Mouse (Mus musculus) hindbrain, postnatal 0 days (tissue): ENCODE results near the gene Sly. TPM values are rescaled to one million over a fixed set of nuclear protein-coding genes. Genes with fewer than 3 reads are reported as not detected.
"Not testable (repeated sequence)": the region's sequence is repeated elsewhere in the genome, so short reads cannot be mapped to it uniquely, and the experiment has no call there.

Experiments used
- ATAC-seq: fragments of 200-750 bp; cut with Nextera tagmentation; 2 replicates; pipeline ENCODE4 v1.8.0; 2017; ENCODE audit warnings: mild to moderate bottlenecking, moderate TSS enrichment, moderate library complexity
- DNase-seq: peaks from one replicate; pipeline ENCODE4 v3.0.0-alpha.2; 2015; ENCODE audit warnings: low spot score
- H3K27ac ChIP-seq: fragments of 300-500 bp; sonication (generic); 2 replicates; pipeline ENCODE4 v1.5.1; 2014; ENCODE audit warnings: mild to moderate bottlenecking
- H3K27me3 ChIP-seq: fragments of 300-500 bp; sonication (generic); 2 replicates; pipeline ENCODE4 v1.6.1; 2014; ENCODE audit warnings: low read length, mixed read lengths; ENCODE audit not compliant: insufficient read depth
- H3K36me3 ChIP-seq: fragments of 300-500 bp; sonication (generic); 2 replicates; pipeline ENCODE4 v1.6.1; 2014; ENCODE audit warnings: low read length, mixed read lengths; ENCODE audit not compliant: insufficient read depth
- H3K4me1 ChIP-seq: fragments of 300-500 bp; sonication (generic); 2 replicates; pipeline ENCODE4 v1.6.1; 2014; ENCODE audit warnings: antibody characterized with exemption, low read length, mixed read lengths; ENCODE audit not compliant: insufficient read depth
- H3K4me2 ChIP-seq: fragments of 300-500 bp; sonication (generic); 2 replicates; pipeline ENCODE4 v1.6.1; 2014; ENCODE audit warnings: low read depth, mild to moderate bottlenecking, low read length, moderate library complexity, mixed read lengths
- H3K4me3 ChIP-seq: fragments of 300-500 bp; sonication (generic); 2 replicates; pipeline ENCODE4 v1.5.1; 2014; ENCODE audit warnings: low read length
- H3K9ac ChIP-seq: fragments of 300-500 bp; sonication (generic); replicated peaks from 2 replicates; pipeline ENCODE4 v1.6.1; 2014; ENCODE audit warnings: mild to moderate bottlenecking, low read length, moderate library complexity, mixed read lengths
- H3K9me3 ChIP-seq: fragments of 300-500 bp; sonication (generic); 2 replicates; pipeline ENCODE4 v1.6.1; 2016; ENCODE audit warnings: low read length, mixed read lengths
- WGBS: fragments of 180-500 bp; shearing (Covaris S2); extraction: QIAGEN DNeasy Blood & Tissue Kit; methylation state at CpG from one replicate; pipeline ENCODE4 v1.1.7; 2014; 5-methylcytosine and 5-hydroxymethylcytosine counted together
- polyA plus RNA-seq: library from polyadenylated mRNA; unstranded; fragments of >200 nt; fragmentation: Nextera tagmentation; extraction: Ambion mirVana; gene quantifications from 2 replicates; pipeline ENCODE4 v1.2.1, GENCODE M21; 2015
- total RNA-seq: library from RNA; depleted of rRNA; stranded (reverse); fragments of >200 nt; gene quantifications from 2 replicates; pipeline ENCODE4 v1.2.3, GENCODE M21; 2014; rRNA removed

Gene Sly
- total RNA-seq (not detected in 2 replicates), polyA plus RNA-seq (not detected in 2 replicates)

- no CpG with 5 or more reads among the region's 5 CpGs for WGBS
- H3K4me2 ChIP-seq, H3K36me3 ChIP-seq: not testable (repeated sequence)
Observed at GRCm38 (mm10) chrY:57186888-57187287, at the start of gene Sly. Gene Sly, plus strand, starts transcription at chrY:57187188.

More at GRCm38 (mm10) chrY:57186888-57187287, at the start of gene Sly:
- H3K27ac ChIP-seq, H3K9ac ChIP-seq, H3K4me3 ChIP-seq, H3K9me3 ChIP-seq, H3K4me1 ChIP-seq, H3K27me3 ChIP-seq, DNase-seq, ATAC-seq: not testable (repeated sequence)
